Mouse (Mus musculus) 3T3-L1 (cell line): ENCODE measurements around the gene Slc4a1.
"Not testable (repeated sequence)": the region's sequence is repeated elsewhere in the genome, so short reads cannot be mapped to it uniquely, and the experiment has no call there.

Source experiments
- DNase-seq: peaks from one replicate; pipeline ENCODE4 v3.0.0-alpha.2; 2015; ENCODE audit warnings: low read depth, low spot score

The Slc4a1 gene

DNA sequence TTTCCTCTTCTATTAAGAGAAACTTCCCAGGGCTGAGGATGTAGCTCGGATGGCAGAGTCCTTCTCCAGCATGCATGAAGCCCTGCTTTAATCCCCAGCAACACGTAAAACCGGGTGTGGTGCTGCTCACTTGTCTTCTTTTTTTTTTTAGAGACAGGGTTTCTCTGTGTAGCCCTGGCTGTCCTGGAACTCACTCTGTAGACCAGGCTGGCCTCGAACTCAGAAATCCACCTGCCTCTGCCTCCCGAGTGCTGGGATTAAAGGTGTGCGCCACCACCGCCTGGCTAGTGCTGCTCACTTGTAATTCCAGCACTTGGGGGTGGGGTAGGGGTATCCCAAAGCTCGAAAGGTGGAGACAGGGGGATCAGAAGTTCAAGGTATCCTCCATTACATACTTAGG lies at the start of gene Slc4a1:
Gene Slc4a1, minus strand, starts transcription at position 101 of the 400 bp plus-strand sequence.
- not testable (repeated sequence) for DNase-seq

DNA sequence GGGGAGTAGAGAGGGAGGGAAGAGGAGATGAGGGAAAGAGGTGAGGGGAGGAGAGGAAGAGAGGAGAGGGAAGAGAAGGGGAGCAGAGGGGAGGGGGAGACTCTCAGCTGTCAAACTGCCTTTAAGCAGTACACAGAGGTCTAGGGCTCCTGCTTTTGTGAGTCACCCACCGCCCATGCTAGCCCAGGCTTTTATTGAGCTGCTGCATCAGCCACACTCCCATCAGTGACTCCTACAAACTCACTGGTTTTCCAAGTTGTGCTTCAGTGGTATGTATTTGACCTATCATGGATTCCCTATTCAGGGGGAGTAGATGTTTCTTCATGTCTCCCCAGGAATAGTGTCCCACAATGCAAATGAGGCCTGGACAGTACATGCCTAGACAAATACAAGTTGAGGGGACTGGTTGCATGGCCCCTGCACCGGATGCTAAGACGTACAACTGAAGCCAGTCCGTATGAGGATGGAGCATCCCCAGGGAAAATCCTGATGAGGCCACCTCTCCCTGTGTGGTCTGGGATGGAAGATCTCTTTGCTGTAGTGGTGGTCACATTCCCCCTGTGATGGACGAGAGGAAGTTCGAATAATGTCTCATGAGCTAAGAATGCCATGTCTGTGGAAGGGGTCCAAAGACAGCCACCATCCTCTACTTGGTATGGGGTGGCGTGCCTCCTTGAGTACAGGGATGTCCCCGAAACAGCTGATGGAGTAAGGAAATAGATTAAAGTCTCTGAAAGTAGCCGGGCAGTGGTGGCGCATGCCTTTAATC lies 49.2 kb upstream of the Slc4a1 start:
- DNase-seq = no peak

DNA sequence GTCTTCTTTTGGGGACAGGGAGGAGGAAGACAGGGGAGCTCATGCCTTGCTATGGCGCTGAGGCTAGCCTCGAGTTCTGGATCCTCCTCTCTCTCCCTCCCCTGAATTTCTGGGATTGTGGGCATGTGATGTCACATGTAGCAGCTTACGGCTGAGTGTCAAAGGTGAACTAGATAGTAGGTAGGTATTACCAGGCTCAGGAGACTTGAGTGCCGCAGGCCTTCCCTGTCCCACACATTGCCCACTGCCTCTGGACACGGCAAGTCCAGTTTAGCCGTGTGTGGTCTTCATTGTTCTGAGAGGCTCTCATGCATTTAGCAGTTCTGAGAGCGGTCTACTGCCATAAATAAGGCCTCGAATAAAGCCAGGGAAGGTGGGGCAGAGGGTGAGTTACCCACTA lies 47.1 kb upstream of the Slc4a1 start:
- DNase-seq = no peak

DNA sequence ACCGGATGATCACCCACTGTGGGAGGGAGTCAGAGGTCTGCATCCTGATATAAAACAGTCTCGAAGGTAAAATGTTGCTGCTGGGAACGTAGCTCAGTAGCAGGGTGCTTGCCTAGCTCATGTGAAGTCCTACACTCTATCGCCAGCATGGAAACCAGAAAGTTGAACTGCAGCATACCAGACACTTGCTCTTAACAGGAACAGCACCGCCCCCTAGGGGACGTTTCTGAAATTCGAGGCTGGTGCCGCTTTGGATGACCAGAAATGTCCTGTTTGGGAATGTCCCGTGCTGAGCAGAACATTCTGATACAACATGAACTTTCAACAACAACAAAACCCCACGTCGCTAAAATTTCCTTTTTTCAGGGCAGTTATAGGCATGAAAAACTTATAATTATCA lies 45.7 kb upstream of the Slc4a1 start:
- peak; percentile 98 for DNase-seq

DNA sequence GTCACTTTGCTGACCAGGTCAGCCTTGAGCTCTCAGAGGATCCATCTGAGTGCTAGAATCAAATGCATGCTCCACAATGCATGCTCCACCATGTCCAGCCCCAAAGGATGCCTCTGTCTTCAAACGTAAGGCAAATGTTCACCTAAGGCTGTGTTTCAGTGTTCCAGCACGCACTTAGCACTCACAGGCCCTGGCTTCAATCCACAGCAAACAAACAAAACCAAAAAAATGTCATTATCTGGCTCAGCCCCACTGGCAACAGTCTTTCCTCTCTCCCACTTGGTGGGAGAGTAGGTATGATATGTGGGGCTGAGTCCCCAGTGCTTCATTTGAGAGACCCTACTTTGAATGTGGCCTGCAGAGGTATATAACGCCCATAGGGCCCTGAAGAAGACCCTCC lies 45.1 kb upstream of the Slc4a1 start:
- DNase-seq = peak; percentile 58

DNA sequence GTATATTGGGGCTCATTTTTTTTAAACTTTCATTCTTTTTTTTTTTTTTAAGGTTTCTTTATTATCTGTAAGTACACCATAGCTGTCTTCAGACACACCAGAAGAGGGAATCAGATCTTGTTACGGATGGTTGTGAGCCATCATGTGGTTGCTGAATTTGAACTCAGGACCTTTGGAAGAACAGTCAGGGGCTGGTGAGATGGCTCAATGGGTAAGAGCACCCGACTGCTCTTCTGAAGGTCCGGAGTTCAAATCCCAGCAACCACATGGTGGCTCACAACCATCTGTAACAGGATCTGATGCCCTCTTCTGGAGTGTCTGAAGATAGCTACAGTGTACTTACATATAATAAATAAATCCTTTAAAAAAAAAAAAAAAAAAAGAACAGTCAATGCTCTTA lies 44.3 kb upstream of the Slc4a1 start:
- not testable (repeated sequence) for DNase-seq

DNA sequence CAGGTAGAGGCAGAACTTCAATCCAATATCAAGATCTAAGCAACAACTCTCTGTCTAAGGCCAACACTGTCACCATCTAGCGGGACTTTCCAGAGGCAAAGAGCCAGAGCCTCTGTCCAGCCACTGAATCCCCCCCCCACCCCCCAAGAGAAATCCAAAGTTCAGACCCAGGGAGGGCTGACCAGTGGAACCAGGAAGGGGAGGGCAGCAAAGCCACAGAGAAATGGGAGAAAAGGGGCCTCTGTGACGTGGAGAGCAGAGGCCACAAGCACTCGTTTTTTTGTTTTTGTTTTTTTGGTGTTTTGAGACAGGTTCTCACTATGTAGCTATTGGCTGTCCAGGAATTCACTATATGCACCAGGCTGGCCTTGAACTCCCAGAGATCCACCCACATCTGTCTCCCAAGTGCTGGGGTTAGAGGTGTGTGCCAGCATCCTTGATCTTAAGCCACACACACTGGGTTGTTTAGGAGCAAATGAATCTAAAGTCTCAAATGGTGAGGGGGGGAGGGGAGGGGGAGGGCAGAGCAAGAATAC lies 43.9 kb upstream of the Slc4a1 start:
- no peak for DNase-seq

DNA sequence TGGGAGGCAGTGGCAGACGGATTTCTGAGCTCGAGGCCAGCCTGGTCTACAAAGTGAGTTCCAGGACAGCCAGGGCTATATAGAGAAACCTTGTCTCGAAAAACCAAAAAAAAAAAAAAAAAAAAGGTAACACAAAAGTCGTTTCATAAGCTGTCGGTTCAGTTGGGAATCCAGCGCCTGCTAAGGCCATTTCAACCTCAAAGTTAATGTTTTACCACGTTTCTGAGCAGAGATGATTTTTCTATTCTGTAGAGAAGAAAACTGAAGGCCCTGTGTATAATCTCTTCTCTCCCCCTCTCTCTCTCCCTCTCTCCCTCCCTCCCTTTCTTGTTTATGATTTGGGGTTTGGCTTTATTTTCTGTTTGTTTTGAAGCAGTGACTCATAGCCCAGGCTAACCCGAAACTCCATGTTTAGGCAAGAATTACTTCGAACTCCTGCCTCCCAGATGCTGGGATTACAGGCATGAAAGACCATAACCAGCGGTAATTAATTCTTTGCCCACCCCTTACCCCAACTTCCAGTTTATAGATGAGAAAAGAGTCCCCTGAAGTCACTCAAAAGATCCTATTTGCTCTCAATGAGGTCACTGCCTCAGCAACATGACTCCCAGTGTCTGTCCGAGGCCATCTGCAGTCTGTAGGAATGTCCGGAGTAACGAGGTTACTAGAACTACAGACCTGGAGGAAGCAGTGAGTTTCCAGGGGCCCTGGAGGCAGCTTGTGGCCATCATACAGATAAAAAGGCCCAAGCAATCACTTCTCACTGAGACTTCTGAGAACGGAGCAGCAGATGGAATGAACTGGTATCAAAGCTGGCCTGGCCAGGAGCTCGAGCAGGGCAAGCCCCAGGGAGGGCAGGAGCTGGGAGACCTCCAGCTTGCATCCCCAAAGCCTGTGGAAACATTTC lies 43.1 kb upstream of the Slc4a1 start:
- peak; percentile 54 for DNase-seq

DNA sequence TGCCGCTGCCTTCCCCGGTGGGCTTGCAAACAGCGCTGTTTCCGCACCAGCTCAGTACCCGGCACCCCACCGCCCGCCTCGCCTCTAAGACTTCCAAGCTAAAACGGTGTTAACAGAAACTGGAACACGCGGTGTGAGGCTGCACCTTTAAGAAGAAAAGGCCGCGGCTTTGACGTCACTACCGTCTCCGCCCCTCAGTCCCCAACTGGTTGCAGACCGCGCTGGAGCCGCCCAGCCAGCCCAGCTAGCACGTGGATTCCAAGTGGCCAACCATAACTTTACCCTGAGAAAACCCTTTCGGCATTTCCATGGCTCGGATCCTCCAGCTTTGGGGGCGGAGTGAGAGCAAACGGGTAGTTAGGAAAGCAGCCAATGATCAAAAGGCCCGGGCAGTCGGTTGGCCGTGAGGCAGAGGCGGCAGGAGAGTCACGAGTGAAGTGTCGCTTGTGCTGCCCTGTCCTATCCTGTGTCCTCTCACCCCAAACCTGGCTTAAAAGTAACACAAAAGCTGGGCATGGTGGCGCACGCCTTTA lies 42.4 kb upstream of the Slc4a1 start:
- peak; percentile 100 for DNase-seq

DNA sequence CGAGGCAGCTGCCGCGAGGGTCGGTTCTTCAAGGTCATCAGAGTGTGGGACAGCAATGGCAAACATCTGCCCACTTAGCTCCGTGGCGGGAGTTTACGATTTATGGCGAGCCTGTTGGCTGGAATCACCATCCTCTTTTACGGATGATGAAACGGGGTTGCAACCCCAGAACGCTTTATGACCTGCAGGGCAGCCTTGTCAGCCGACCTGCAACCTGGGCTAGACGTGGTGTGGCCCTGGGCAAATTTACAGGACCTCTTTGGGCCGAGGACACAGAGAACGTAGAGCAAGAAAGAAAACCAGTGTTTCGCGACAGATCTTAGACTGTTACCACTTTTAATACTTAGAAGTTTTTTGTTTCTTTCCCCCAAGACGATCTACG lies 41.8 kb upstream of the Slc4a1 start, which contains the start of gene Slc25a39:
Gene Slc25a39, minus strand, starts transcription at position 113 of the 382 bp plus-strand sequence.
- DNase-seq = peak; percentile 81

DNA sequence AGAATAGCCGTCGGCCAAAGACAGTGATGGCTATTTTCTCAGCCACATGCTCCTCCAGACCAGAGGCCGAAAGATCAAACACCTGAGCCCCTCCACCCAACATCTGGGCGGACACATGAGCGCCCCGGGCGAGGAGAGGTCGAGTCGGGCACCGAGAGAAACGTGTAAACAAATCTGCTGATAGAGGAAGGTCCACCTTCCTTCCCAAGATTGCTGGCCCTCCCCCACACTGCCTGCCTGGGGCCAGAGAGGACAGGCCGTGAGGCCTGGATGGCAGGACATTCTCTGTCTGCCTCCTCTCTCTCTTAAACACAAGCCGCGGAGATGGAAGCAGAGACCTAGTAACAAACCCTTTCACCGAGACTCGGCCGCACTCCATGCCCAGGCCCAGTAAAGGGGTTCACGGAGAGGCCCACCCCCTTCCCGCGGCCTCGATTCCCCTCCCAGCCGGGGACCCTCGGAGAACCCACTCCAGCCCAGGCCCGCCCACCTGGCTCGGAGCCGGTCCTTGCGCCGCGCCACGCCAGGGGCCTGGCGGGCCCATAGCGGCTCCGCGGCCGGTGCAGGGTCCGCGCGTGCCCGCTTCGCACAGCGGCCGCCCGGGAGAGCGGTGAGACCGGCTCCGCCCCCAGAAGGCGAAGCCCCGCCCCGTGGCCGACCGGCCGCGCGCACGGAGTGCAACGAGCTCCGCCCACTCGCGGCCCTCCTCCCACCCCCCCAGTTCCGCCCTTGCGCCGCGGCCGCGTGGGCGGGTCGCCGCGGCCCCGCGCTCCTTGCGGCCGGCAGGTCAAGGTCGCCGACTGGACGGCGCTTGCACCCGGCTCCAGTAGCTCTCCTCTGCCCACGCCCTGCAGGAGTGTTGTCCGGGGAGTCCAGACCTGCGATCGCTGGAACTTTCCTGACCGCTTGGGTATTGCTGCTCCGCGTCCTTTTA lies 41.2 kb upstream of the Slc4a1 start:
- DNase-seq = peak; percentile 62

DNA sequence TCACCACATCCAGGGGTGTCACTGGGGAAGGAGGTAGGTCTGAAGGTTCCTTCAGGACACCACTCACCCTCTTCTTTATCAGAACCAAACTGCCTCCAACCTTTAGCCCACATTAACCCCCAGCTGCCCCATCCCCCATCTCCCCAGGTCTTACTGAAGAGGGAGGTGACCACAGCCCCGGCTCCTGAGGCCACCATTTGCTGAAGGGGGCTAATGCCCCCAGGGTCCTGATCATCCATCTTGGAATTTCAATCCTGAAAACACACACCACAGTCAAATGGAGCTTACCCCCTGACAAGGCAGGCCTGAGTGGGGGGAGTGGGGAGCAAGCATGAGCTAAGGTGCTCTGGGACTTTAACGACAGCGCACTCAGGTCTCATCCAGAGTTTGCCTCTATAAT lies 40.4 kb upstream of the Slc4a1 start:
- no peak for DNase-seq

DNA sequence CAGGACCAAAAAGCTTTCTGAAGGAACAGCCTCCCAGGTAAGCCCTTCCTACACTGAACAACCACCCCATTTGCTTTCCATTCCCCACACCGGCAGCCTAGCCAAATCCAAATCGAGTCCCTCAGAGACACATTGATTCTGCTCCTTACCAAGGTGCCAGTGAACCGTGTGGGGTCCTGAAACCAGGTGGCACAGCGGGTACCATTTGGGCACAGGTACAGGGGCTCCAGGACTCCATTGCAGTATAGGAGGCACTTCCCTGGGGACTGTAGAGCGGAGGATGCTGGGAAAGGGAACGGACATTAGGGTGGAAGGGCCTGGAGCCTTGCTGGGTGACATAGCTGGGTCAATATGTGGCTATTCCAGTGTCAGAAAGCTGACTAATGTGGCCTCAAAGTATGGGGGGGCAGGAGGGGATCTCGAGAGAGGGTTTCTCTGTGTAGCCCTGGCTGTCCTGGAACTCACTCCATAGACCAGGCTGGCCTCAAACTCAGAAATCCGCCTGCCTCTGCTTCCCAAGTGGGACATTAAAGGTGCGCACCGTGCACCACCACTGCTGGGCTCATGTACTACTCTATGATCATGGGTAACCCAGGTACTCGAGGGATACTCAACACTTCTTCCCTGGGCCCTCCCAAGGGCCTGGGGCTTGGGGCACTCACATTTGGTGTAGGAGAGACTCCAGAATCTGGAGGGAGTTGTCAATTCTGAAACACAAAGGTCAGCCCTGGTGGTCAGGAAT lies 39.7 kb upstream of the Slc4a1 start:
- no peak for DNase-seq

DNA sequence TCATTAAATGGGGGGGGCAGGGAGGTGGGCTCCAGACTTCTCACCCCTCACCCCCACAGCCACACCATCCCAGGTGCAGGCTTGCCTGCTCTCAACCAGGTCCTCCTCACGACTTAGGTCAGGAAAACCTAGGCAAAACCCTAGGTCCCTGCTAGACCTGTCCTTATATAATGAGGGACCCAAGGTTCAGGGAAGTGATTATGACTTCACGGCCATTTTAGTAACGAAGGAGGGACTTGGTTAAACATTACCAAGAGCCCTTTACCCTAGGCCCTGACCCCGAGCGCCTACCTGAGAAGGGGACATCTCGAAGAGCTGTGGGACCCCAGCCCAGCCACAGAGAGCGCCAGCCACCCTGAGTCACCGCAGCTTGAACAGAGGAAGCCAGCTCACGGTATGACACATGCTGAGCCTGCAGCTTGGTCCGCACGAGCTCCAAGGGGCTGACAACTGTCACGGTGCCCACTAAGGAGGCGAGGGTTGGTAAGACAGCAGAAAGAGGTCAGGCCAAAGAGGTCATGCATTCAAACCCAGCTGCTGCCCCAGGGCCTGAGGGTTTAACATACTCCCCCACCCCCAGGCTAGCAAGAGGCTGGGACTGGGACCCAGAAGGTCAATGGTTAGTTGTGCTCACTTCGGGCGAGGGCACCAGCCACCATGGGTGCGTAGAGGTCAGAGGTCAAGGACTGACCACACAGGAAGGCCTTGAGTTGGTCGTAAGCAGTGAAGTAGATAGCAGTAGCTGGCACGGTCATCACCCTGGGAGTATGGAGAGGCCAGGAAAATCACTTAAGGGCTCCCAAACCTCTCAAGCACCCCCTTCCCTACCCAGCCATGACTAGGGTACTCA lies 38.4 kb upstream of the Slc4a1 start:
- DNase-seq = no peak

DNA sequence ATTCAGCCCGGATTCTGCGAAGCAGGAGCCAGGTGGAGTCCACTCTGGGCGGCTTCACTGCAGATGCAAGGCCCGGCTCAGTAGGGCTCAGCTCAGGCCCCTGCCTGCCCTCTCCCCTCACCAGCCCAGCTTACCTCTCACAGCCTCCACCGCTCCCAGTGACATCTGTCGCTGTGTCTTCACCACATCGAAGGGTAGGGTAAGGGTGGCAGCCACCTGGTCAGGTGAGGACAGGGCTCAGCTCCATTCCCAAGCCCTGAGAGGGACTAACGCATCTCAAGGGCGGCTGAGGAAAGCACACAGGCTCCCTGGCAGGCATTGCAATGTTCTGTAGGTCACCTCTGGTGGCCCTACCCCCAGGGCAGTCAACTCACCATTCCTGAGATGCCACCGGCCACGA lies 37.7 kb upstream of the Slc4a1 start:
- DNase-seq = no peak

DNA sequence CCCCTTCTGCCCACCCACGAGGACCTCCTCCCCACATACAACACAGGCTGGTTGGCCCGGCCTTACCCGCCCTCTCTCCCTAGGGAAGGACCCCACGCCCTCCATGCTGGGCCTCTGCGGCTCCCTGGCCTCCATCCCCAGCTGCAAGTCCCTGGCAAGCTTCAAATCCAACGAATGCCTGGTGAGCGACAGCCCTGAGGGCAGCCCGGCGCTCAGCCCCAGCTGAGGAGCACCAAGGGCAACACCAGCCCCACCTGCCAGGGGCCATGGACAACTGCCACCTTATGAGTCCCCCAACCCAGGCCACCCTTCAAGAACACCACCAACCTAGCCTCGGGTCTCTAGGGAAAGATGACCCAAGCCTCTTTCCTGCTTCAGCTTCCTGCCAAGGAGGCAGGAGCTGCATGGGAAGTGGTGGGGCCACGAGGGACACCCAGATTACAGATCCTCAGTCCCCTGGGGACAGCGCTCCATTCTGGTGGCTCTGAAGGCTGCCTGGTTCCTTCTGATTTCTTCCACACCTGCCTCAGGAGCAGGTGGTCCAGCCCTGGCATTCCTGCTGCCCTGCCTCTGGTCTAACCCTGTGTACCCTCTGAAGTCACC lies 36.0 kb upstream of the Slc4a1 start:
- DNase-seq = no peak

DNA sequence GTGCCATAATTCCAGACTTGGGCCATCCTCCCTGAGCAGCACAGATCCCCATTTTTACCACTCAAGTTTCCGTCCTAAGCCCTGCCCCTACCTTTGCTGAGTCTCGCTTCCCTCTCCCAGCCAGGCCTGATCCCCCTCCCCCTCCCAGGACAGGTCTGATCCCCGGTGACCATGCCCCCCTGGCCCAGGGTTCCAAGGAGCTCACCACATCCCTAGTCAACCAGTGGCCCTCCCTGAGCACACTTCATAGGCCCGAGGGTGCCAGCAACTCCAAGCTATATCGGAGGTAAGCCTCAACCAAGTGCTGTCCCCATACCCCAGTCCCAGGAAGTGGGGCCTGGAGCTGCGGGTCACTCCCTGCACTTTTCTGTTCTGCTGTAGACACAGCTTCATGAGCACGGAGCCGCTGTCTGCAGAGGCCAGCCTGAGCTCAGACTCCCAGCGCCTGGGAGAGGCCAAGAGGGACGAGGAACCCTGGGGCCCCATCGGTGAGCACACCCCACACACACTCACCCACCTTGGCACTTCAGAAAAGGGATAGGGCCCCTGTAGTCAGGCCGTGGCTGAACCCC lies 34.6 kb upstream of the Slc4a1 start:
- DNase-seq = no peak

DNA sequence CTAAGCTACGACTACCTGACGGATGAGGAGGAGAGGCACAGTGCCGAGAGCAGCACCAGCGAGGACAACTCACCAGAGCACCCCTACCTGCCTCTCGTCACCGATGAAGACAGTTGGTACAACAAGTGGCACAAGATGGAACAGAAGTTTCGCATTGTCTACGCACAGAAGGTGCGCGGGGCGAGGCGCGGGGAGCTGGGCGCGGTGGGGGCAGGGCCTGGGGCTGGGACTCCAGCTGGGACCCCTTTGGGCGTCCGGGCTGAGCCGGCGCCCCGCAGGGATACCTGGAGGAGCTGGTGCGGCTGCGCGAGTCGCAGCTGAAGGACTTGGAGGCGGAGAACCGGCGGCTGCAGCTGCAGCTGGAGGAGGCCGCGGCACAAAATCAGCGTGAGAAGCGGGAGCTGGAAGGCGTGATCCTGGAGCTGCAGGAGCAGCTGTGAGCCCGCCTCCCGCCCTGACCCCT lies 33.6 kb upstream of the Slc4a1 start:
- no peak for DNase-seq

DNA sequence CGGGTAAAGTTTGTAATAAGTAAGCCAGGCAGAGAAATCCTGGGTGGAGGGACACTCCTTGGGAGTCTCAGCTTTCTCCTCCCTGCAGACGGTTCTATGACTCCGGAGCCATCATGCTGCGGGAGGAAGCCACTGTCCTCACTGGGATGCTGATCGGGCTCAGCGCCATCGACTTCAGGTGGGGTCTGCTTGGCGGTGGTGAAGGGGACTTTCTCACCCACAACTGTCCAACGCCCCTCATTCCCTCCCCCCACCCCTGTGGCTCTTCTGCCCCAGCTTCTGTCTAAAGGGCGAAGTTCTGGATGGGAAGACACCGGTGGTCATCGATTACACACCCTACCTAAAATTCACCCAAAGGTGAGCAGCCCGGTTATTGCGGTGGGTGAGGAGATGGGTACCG lies 33.1 kb upstream of the Slc4a1 start:
- DNase-seq = no peak
